Mouse (Mus musculus) embryonic facial prominence, embryonic 15.5 days (tissue): Measurements from ENCODE around the gene Eaf1. TPM values are rescaled to one million over a fixed set of nuclear protein-coding genes. Genes with fewer than 3 reads are reported as not detected.
A peak's percentile ranks its signal among the peaks of the same experiment; 100 is the strongest.

ENCODE experiments used
- ATAC-seq: fragments of 200-750 bp; cut with Nextera tagmentation; 2 replicates; pipeline ENCODE4 v1.8.0; 2017; ENCODE audit warnings: low read depth, moderate TSS enrichment; ENCODE audit not compliant: insufficient number of reproducible peaks, low FRiP score, low TSS enrichment
- H3K27ac ChIP-seq: fragments of 300-500 bp; sonication (generic); replicated peaks from 2 replicates; pipeline ENCODE4 v1.5.1; 2015; ENCODE audit warnings: mild to moderate bottlenecking, inconsistent platforms
- H3K27me3 ChIP-seq: fragments of 300-500 bp; sonication (generic); 2 replicates; pipeline ENCODE4 v1.6.1; 2015; ENCODE audit warnings: inconsistent platforms
- H3K36me3 ChIP-seq: fragments of 300-500 bp; sonication (generic); 2 replicates; pipeline ENCODE4 v1.6.1; 2015; ENCODE audit warnings: mild to moderate bottlenecking, inconsistent platforms
- H3K4me1 ChIP-seq: fragments of 300-500 bp; sonication (generic); 2 replicates; pipeline ENCODE4 v1.6.1; 2015; ENCODE audit warnings: inconsistent platforms
- H3K4me2 ChIP-seq: fragments of 300-500 bp; sonication (generic); replicated peaks from 2 replicates; pipeline ENCODE4 v1.6.1; 2015; ENCODE audit warnings: mild to moderate bottlenecking, inconsistent platforms
- H3K4me3 ChIP-seq: fragments of 300-500 bp; sonication (generic); replicated peaks from 2 replicates; pipeline ENCODE4 v1.5.1; 2015; ENCODE audit warnings: mild to moderate bottlenecking, inconsistent platforms
- H3K9ac ChIP-seq: fragments of 300-500 bp; sonication (generic); 2 replicates; pipeline ENCODE4 v1.6.1; 2015; ENCODE audit warnings: inconsistent platforms
- H3K9me3 ChIP-seq: fragments of 300-500 bp; sonication (generic); replicated peaks from 2 replicates; pipeline ENCODE4 v1.6.1; 2016; ENCODE audit warnings: inconsistent platforms
- WGBS: fragments of 180-500 bp; shearing (Covaris S2); methylation state at CpG from one replicate; pipeline ENCODE4 v1.1.7; 2015; 5-methylcytosine and 5-hydroxymethylcytosine counted together
- polyA plus RNA-seq: library from polyadenylated mRNA; unstranded; fragments of >200 nt; fragmentation: Nextera tagmentation; extraction: Ambion mirVana; gene quantifications from 2 replicates; pipeline ENCODE4 v1.2.1, GENCODE M21; 2015

Eaf1 gene
- polyA plus RNA-seq, 1 experiment from 2014 or later = 27.0 TPM

DNA sequence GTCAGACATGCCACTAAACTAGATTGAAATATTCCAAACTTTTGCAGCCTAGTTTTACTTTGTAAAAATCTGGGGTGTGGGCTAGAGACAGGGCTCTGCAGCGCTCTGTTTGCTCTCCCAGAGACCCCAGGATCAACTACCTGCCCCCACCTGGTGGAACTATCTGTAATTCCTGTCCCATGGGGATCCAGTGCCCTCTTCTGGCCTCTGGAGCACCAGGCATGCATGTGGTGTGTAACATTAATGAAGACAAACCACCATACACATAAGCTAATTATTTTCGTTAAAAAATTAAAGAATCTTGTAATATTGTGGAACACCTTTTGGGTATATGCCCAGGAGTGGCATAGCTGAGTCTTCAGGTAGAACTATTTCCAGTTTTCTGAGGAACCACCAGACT lies 20.9 kb upstream of the Eaf1 start:
- no peak overlapping the region for H3K4me2 ChIP-seq
- no peak for ATAC-seq
- H3K4me3 ChIP-seq = no peak overlapping the region
- H3K9ac ChIP-seq = no peak overlapping the region
- no peaks in the 10 kb centered on the region for H3K4me1 ChIP-seq
- WGBS = 76% methylated on average over 2 of the region's 2 CpGs
- no peaks in the 10 kb centered on the region for H3K9me3 ChIP-seq
- H3K27me3 ChIP-seq = no peaks in the 10 kb centered on the region
- H3K36me3 ChIP-seq = no peaks in the 10 kb centered on the region
- H3K27ac ChIP-seq = no peak overlapping the region

DNA sequence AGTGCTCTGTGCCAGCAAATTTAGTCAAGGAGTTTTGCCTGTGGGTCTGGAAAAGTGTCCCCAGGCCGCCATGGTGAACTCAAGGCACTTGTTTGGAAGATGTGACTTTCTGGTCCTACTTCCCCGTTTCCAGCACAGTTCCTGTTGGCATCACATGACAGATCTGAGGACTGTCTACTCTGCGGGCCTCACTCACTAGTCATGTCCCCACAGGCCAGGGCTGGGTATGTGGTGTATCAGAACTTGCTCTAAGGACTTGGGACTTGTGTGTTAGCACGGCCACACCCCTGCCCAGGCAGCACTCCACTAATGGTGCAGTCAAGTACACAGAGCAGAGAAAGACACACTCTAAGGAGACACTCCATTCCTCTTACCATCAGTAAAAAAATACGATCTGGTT lies 11.8 kb upstream of the Eaf1 start:
- no peak overlapping the region for H3K4me2 ChIP-seq
- ATAC-seq = no peak
- no peaks in the 10 kb centered on the region for H3K9me3 ChIP-seq
- WGBS = 91% methylated on average over 5 of the region's 5 CpGs
- H3K9ac ChIP-seq = no peak overlapping the region
- H3K27ac ChIP-seq = no peak overlapping the region
- H3K4me3 ChIP-seq = no peak overlapping the region
- H3K36me3 ChIP-seq = peaks cover 83% of the 10 kb centered on the region
- H3K4me1 ChIP-seq = no peaks in the 10 kb centered on the region
- no peaks in the 10 kb centered on the region for H3K27me3 ChIP-seq

DNA sequence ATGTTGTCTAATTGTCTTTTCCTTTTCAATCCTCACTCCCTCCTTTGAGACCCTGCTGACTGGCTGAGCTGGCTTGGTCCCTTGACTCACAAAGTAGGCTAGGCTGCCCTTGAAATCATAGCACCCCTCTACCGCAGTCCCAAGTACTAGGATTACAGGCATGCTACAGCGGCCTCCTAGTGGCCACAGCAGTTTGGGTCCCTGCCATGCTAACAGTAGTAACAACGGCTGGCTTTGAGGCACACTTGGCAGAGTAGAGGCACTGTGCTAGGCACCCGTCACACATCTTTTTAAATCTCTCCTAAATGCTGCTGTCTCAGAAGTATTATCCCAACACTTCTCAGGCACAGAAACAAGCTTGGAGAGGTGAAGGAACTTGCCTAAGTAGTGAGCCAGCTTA lies 7.7 kb upstream of the Eaf1 start:
- Histone ChIP-seq H3K4me3 (no peak overlapping the region), H3K4me1 (no peaks in the 10 kb centered on the region), H3K36me3 (peaks cover 84% of the 10 kb centered on the region), H3K27ac (no peak overlapping the region), H3K9ac (no peak overlapping the region), H3K27me3 (no peaks in the 10 kb centered on the region), H3K9me3 (no peaks in the 10 kb centered on the region), H3K4me2 (no peak overlapping the region)
- ATAC-seq = no peak
- 77% methylated on average over 4 of the region's 4 CpGs for WGBS

DNA sequence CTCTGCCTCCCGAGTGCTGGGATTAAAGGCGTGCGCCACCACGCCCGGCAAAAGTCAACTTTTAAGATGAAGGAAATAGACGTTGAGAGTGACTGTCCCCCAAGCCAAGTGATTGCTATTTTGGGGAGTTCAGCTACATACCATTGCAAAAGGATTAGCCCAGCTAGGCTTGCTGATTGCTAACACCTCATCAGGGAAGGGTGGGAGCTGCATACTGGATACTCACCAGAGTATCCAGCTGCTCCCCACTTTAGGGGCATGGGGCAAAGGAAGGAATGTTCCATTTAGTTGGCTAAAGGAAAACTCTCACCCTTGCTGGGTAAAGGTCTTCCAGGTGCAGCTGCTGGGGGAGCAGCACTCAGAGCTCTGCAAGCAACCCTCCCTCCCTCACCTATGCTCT lies 6.1 kb upstream of the Eaf1 start:
- Histone ChIP-seq H3K9ac (no peak overlapping the region), H3K4me2 (no peak overlapping the region), H3K27ac (no peak overlapping the region), H3K4me1 (no peaks in the 10 kb centered on the region; the same call in 1 of the 2 replicates), H3K36me3 (peaks cover 81% of the 10 kb centered on the region), H3K4me3 (no peak overlapping the region), H3K9me3 (no peaks in the 10 kb centered on the region), H3K27me3 (no peaks in the 10 kb centered on the region)
- ATAC-seq = no peak
- WGBS = 91% methylated on average over 6 of the region's 6 CpGs

DNA sequence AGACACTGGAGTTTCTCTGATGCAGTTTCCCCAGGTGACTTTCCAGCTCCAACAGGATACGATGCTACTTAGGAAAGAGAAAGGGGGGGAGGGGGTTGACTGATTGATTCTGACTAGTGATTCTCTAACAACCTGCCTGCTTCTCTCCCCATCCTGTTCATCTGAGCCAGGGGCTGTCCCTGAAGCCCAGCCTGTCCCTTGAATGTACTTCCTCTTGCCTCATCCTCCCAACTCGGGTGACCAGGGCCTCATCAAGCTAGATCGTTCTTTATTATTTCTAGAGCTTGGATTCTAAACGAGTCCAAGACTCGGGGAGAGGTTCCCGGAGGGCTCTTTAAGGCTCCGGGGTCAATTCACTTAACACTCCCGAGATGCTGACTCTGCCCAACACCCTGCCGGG lies 298 bp upstream of the Eaf1 start:
- peak overlapping the region; percentile 76 for H3K4me2 ChIP-seq
- 35% methylated on average over 9 of the region's 9 CpGs for WGBS
- no peaks in the 10 kb centered on the region for H3K27me3 ChIP-seq
- H3K36me3 ChIP-seq = peaks cover 39% of the 10 kb centered on the region
- H3K4me1 ChIP-seq = peaks cover 29% of the 10 kb centered on the region
- H3K4me3 ChIP-seq = peak overlapping the region; percentile 97
- ATAC-seq = no peak
- no peaks in the 10 kb centered on the region for H3K9me3 ChIP-seq
- 0 out of 2 replicates have a peak overlapping the region, but pooled peaks have one; percentile 96 for H3K27ac ChIP-seq
- H3K9ac ChIP-seq = peak overlapping the region; percentile 95

DNA sequence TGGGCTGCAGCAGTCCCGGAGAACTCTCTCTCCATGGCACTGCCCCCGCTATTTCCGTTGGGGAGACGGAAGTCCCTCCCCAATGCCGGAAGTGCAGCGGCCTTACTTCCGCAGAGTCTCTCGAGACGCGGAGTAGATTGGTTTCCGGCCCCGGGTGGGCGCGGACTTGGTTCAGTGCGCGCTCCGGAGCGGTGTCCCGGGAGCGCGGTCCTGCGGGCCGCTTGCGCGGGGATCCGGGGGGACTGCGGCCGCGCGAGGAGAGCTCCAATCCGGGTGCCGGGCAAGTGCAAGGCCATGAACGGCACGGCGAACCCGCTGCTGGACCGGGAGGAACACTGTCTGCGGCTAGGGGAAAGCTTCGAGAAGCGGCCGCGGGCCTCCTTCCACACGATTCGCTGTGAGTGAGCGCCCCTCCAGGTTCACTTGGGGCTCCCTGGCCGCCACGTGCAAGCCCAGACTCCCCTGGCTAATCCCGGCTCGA lies 816 bp downstream of the Eaf1 start, which contains the start of gene Mettl6:
TSS of gene Mettl6 (minus strand) at position 66 of the 481 bp plus-strand sequence.
- under 1% methylated on average over 49 of the region's 49 CpGs for WGBS
- H3K36me3 ChIP-seq = peaks cover 39% of the 10 kb centered on the region
- no peaks in the 10 kb centered on the region for H3K27me3 ChIP-seq
- H3K9ac ChIP-seq = peak within 1 kb of the TSS; percentile 95
- peak within 1 kb of the TSS; percentile 97 for H3K4me3 ChIP-seq
- ATAC-seq = peak; percentile 93
- no peaks in the 10 kb centered on the region for H3K9me3 ChIP-seq
- peaks cover 29% of the 10 kb centered on the region for H3K4me1 ChIP-seq
- peak within 1 kb of the TSS; percentile 96 for H3K27ac ChIP-seq
- peak within 1 kb of the TSS; percentile 76 for H3K4me2 ChIP-seq

DNA sequence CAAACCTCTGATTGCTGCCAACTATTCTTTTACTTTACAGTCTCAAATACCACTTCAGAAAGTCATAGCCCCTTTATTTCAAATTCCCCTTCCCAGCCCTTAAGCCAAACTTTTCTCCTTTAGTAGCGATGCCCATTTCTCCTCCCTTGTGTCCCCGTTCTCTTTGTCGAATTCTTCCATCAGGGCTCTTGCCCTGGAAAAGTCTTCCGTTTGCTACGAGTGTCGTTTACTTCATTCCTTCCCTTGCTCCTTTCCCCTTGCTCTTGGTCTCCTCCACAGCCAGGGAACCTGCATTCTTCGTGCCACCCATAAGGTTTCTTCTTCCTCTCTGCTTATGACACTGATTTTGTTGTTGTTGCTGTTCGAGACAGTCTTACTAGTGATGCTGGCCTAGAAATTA lies 1.3 kb downstream of the Eaf1 start:
- no peak for ATAC-seq
- WGBS = 1% methylated on average over 8 of the region's 8 CpGs
- Histone ChIP-seq H3K27ac (peak overlapping the region; percentile 96), H3K27me3 (no peaks in the 10 kb centered on the region), H3K4me2 (peak overlapping the region; percentile 76), H3K36me3 (peaks cover 40% of the 10 kb centered on the region), H3K4me3 (peak overlapping the region; percentile 97), H3K9ac (peak overlapping the region; percentile 95), H3K4me1 (peaks cover 29% of the 10 kb centered on the region), H3K9me3 (no peaks in the 10 kb centered on the region)

DNA sequence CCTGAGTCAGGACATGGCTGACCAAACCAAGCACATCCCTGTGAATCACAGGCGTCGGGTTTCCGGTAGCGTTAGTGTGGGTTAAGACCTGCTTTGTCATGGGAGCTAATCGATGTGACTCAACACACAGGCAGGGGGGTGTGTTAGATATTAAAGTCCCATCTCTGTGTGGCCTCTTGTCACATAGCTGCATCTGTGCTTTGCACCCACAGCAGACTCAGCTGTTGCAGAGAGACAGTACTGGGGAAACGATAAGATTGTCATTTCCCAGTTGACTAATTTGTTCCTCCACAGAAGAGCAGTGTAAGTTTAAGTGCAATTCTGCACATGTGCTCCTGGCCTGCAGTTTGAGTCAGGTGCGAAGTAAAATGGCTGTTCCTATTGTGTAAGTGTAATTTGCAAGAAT lies 2.0 kb downstream of the Eaf1 start:
- ATAC-seq = no peak
- H3K4me2 ChIP-seq = peak overlapping the region; percentile 76
- peak overlapping the region; percentile 95 for H3K9ac ChIP-seq
- WGBS = 30% methylated on average over 7 of the region's 7 CpGs
- peak overlapping the region; percentile 97 for H3K4me3 ChIP-seq
- H3K36me3 ChIP-seq = peaks cover 46% of the 10 kb centered on the region
- no peaks in the 10 kb centered on the region for H3K27me3 ChIP-seq
- no peak overlapping the region for H3K27ac ChIP-seq
- no peaks in the 10 kb centered on the region for H3K9me3 ChIP-seq
- H3K4me1 ChIP-seq = peaks cover 29% of the 10 kb centered on the region

DNA sequence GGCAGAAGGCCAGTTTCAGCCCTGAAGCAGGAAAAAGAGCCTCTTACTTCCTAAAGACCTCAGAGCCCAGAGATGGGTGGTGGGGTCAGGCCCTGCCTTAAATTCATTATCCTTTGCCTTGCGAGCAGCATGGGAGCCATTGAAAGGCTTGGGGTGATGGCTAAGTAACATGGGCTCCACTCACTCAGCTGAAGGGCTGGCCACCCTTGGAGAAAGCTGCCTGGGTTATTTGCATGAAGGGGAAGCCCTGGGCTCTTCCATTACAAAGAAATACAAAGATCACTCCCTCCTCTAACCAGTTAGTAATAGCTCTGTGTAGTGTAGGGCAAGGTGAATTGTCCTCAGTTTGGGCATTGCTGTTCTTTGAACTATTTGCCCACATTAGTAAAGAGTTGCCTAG lies 5.3 kb downstream of the Eaf1 start:
- Histone ChIP-seq H3K27me3 (no peaks in the 10 kb centered on the region), H3K9me3 (no peaks in the 10 kb centered on the region), H3K36me3 (peaks cover 59% of the 10 kb centered on the region), H3K27ac (no peak overlapping the region), H3K4me2 (no peak overlapping the region), H3K4me3 (no peak overlapping the region), H3K4me1 (peaks cover 18% of the 10 kb centered on the region), H3K9ac (no peak overlapping the region)
- no peak for ATAC-seq
- WGBS = 88% methylated on average over 1 of the region's 1 CpGs

DNA sequence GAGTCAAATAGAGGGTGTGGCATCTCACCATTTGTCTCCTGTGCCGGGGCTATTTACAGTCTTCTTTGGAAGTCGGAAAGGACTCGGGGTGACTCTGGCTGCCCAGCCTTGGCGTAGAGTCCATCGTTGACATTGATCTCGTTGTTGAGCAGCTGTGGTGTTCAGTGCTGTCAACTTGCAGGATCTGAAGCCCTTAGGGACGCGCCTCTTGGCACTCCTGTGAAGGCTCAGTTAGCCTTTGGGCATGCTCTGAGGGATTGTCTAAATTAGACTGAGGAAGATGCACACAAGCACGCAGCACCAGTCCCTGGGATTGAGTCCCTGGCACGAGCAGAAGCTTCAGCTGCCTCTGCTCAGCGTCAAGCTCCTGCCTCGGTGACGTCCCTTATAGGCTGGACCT lies 9.2 kb downstream of the Eaf1 start:
- Histone ChIP-seq H3K4me3 (no peak overlapping the region), H3K27ac (no peak overlapping the region), H3K9me3 (no peaks in the 10 kb centered on the region), H3K4me1 (no peaks in the 10 kb centered on the region), H3K9ac (no peak overlapping the region), H3K36me3 (peaks cover 92% of the 10 kb centered on the region), H3K27me3 (no peaks in the 10 kb centered on the region), H3K4me2 (no peak overlapping the region)
- no peak for ATAC-seq
- WGBS = 92% methylated on average over 13 of the region's 13 CpGs

DNA sequence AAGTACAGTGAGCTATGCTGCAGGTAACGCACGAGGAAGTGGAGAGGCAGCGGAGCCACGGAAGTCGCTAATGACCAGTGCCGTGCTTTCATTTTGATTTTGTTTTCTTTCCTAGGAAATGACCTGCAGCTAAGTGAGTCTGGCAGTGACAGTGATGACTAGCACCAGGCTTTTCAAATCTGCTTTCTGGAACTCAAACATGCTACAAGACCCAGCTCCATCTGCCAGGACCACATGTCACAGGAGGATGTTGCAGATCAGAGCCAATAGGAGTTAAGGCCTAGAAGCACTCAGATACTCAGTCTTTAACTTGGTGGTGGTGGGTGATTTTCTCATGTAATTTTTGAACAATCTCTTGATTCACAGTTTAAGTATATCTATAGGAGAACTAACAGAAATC lies 12.3 kb downstream of the Eaf1 start:
- Histone ChIP-seq H3K4me3 (no peak overlapping the region), H3K27me3 (no peaks in the 10 kb centered on the region), H3K9ac (no peak overlapping the region), H3K36me3 (peaks cover 80% of the 10 kb centered on the region), H3K9me3 (no peaks in the 10 kb centered on the region), H3K4me1 (no peaks in the 10 kb centered on the region), H3K4me2 (no peak overlapping the region), H3K27ac (no peak overlapping the region)
- no peak for ATAC-seq
- WGBS = 94% methylated on average over 6 of the region's 6 CpGs

DNA sequence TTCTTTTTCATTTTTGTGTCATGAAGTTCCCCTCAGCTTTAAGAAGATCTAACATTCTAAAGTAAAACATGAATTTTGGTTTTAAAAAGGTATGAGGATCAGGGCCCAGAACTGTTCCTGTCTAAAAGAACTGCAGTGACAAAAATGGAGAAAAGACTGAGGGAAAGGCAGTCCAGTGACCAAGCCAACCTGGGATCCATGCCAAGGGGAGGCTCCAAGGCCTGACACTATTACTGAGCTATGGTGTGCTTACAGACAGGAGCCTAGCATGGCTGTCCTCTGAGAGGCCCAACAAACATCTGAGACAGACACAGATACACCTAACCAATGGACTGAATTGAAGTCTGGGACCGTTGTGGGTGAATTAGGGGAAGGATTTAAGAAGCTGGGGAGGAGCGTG lies 15.7 kb downstream of the Eaf1 start:
- ATAC-seq = no peak
- no peaks in the 10 kb centered on the region for H3K27me3 ChIP-seq
- no peak overlapping the region for H3K4me3 ChIP-seq
- no peak overlapping the region for H3K9ac ChIP-seq
- peaks cover 47% of the 10 kb centered on the region for H3K36me3 ChIP-seq
- H3K4me2 ChIP-seq = no peak overlapping the region
- no peaks in the 10 kb centered on the region for H3K4me1 ChIP-seq
- H3K9me3 ChIP-seq = no peaks in the 10 kb centered on the region
- WGBS = 92% methylated on average over 2 of the region's 2 CpGs
- no peak overlapping the region for H3K27ac ChIP-seq
